Mouse (Mus musculus): ENCODE measurements at regions not wholly inside any gene's neighbourhood (a gene's known extent, or its start where the extent isn't known, plus 50 kb on each side); places are given as distances from the start of the nearest gene placed in this dataset.

DNA sequence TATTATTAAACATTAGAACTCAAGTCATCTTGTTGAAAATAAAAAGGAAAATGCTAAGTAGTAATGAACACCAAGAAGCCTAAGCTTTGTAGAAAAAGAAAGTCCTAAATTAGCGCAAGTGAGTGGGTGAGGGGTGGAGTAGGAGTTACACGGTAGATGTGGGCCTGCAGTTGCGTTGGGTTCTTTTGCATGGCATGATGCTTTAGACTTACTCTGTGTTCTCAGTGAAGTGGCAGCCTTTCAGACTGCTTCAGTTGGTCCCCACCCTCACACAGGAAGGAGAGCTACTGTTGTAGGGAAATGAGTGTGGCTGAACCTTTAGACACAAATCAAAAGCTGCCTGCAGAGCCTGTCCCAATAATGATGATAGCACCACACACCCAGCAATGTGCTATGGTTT, 336.9 kb downstream of the Nsun3 start:
- no peaks in the 10 kb centered on the region for H3K27me3 ChIP-seq (ENCODE audit: control insufficient read depth, insufficient read depth, low read length)
- H3K36me3 ChIP-seq (ENCODE audit: control insufficient read depth, insufficient read depth, low read length) = no peaks in the 10 kb centered on the region
- DNase-seq (no peak), ATAC-seq (ENCODE audit: low FRiP score, low TSS enrichment) (no peak)
- H3K4me2 ChIP-seq (ENCODE audit: low read length) = no peak overlapping the region
- H3K27ac ChIP-seq (replicated peaks; ENCODE audit: low read depth, low read length) = no peak overlapping the region
- H3K4me3 ChIP-seq (replicated peaks; ENCODE audit: low read depth, low read length) = no peak overlapping the region
- no peaks in the 10 kb centered on the region for H3K4me1 ChIP-seq (ENCODE audit: control insufficient read depth, insufficient read depth, low read length)
- 92% methylated on average over 3 of the region's 3 CpGs for WGBS
- no peaks in the 10 kb centered on the region for H3K9me3 ChIP-seq (ENCODE audit: control insufficient read depth, low read length)
- H3K9ac ChIP-seq (replicated peaks; ENCODE audit: low read length) = no peak overlapping the region

DNA sequence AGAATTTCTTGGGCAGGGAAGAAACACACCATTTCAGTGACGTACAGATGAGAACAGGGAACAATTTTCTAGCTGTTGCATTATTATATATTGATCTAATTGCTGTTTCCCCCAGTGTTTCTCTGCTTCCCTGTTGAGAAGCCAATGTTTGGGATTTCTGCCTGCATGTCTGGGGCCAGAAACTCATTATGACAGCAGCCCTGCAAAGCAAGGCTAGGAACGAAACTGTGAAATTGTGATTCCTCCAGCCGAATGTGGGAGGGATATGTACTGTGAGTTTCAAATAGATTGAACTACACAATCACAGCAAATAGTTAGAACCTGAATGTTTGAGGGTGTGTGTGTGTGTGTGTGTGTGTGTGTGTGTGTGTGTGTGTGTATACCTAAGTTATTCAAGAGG, 339.2 kb downstream of the Nsun3 start:
- 72% methylated on average over 3 of the region's 3 CpGs for whole genome bisulfite sequencing
- Histone ChIP-seq H3K36me3 (ENCODE audit: control insufficient read depth, insufficient read depth, low read length) (no peaks in the 10 kb centered on the region), H3K4me3 (replicated peaks; ENCODE audit: low read depth, low read length) (no peak overlapping the region), H3K9me3 (ENCODE audit: control insufficient read depth, low read length) (no peaks in the 10 kb centered on the region), H3K4me2 (ENCODE audit: low read length) (no peak overlapping the region), H3K27ac (replicated peaks; ENCODE audit: low read depth, low read length) (no peak overlapping the region), H3K9ac (replicated peaks; ENCODE audit: low read length) (no peak overlapping the region), H3K4me1 (ENCODE audit: control insufficient read depth, insufficient read depth, low read length) (no peaks in the 10 kb centered on the region), H3K27me3 (ENCODE audit: control insufficient read depth, insufficient read depth, low read length) (no peaks in the 10 kb centered on the region)
- no peak for ATAC-seq (ENCODE audit: low FRiP score, low TSS enrichment)
- no peak for DNase-seq

- WGBS = 81% methylated on average over 4 of the region's 4 CpGs
- Histone ChIP-seq H3K36me3 (ENCODE audit: control insufficient read depth, insufficient read depth, low read length) (no peaks in the 10 kb centered on the region), H3K9me3 (ENCODE audit: control insufficient read depth, low read length) (no peaks in the 10 kb centered on the region), H3K27ac (replicated peaks; ENCODE audit: low read depth, low read length) (no peak overlapping the region), H3K27me3 (ENCODE audit: control insufficient read depth, insufficient read depth, low read length) (no peaks in the 10 kb centered on the region), H3K4me2 (ENCODE audit: low read length) (no peak overlapping the region), H3K4me3 (replicated peaks; ENCODE audit: low read depth, low read length) (no peak overlapping the region), H3K4me1 (ENCODE audit: control insufficient read depth, insufficient read depth, low read length) (no peaks in the 10 kb centered on the region), H3K9ac (replicated peaks; ENCODE audit: low read length) (no peak overlapping the region)
- DNase-seq (no peak), ATAC-seq (ENCODE audit: low FRiP score, low TSS enrichment) (no peak)
Observed at GRCm38 (mm10) chr16:62441197-62441596, 345.4 kb downstream of the Nsun3 start.

DNA sequence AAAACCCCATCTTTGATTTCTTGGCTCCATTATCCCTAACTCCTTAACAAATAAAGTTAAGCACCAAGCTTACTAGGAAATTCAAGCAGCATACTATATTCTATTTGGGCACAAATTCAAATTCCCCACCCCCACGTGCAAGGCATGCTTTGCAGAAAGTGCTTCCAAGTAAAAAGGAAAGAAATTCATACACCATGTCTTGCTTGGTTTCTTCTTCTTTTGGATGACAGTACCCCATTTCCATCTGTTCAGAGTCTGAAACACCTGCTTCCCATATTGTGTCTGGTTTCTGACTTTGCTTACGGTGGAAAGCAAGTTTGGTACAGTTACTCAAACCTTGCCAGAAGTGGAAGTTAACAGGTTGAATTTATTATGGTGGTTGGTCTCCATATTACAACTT, 353.5 kb downstream of the Nsun3 start:
- ATAC-seq (ENCODE audit: low FRiP score, low TSS enrichment) (no peak), DNase-seq (no peak)
- H3K9me3 ChIP-seq (ENCODE audit: control insufficient read depth, low read length) = no peaks in the 10 kb centered on the region
- 81% methylated on average over 2 of the region's 2 CpGs for WGBS
- H3K4me3 ChIP-seq (replicated peaks; ENCODE audit: low read depth, low read length) = no peak overlapping the region
- no peak overlapping the region for H3K27ac ChIP-seq (replicated peaks; ENCODE audit: low read depth, low read length)
- no peak overlapping the region for H3K9ac ChIP-seq (replicated peaks; ENCODE audit: low read length)
- H3K4me2 ChIP-seq (ENCODE audit: low read length) = no peak overlapping the region
- no peaks in the 10 kb centered on the region for H3K4me1 ChIP-seq (ENCODE audit: control insufficient read depth, insufficient read depth, low read length)
- no peaks in the 10 kb centered on the region for H3K36me3 ChIP-seq (ENCODE audit: control insufficient read depth, insufficient read depth, low read length)
- H3K27me3 ChIP-seq (ENCODE audit: control insufficient read depth, insufficient read depth, low read length) = no peaks in the 10 kb centered on the region

DNA sequence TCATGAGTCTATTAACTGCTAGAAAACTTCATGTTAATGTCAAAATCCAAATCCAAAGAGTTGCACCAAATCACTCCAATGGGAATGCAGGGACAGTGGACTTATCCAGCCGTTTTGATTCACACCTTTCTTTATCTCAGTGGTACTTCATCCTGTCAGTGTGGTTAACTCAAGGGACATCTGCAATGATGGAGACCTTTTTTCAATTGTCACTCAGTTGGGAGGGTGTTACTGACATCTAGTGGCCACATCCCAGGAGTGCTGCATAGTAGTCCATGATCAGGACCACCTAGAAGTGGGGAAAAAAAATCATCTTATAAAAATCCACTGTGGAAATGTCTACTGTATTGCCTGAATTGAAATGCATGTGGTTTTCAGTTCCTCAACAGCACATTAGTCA, 372.1 kb downstream of the Nsun3 start:
- H3K9me3 ChIP-seq (ENCODE audit: control insufficient read depth, low read length) = no peaks in the 10 kb centered on the region
- DNase-seq (peak; percentile 77), ATAC-seq (ENCODE audit: low FRiP score, low TSS enrichment) (peak; percentile 55; the same call in 1 of the 2 replicates)
- H3K4me3 ChIP-seq (replicated peaks; ENCODE audit: low read depth, low read length) = no peak overlapping the region
- no peak overlapping the region for H3K27ac ChIP-seq (replicated peaks; ENCODE audit: low read depth, low read length)
- no peaks in the 10 kb centered on the region for H3K4me1 ChIP-seq (ENCODE audit: control insufficient read depth, insufficient read depth, low read length)
- no peaks in the 10 kb centered on the region for H3K27me3 ChIP-seq (ENCODE audit: control insufficient read depth, insufficient read depth, low read length)
- 26% methylated on average over 1 of the region's 1 CpGs for WGBS
- H3K36me3 ChIP-seq (ENCODE audit: control insufficient read depth, insufficient read depth, low read length) = no peaks in the 10 kb centered on the region
- no peak overlapping the region for H3K9ac ChIP-seq (replicated peaks; ENCODE audit: low read length)
- no peak overlapping the region for H3K4me2 ChIP-seq (ENCODE audit: low read length)

- no peak for ATAC-seq (ENCODE audit: low FRiP score, low TSS enrichment)
- H3K9me3 ChIP-seq (ENCODE audit: control insufficient read depth, low read length) = no peaks in the 10 kb centered on the region
- DNase-seq = no peak
Observed at GRCm38 (mm10) chr16:62407526-62408165, 379.0 kb downstream of the Nsun3 start.

DNA sequence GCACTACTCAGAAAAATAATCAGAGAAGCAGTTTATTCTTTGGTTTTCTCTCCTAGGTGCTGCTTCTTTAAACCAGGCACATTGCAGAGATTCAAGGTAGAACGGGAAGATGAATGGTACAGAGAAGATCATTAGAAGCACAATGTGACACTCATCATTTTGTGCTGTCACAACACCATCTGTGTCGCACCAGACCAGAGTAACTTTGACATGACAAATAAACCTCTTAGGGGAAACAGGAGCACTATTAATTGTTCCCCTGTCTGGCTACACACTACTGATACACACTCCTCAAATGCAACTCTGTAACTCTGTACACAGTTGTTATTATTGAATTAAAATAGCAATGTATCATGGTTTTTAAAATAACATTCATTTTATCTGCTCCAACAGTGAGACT, 380.2 kb downstream of the Nsun3 start:
- H3K4me1 ChIP-seq (ENCODE audit: control insufficient read depth, insufficient read depth, low read length) = no peaks in the 10 kb centered on the region
- 84% methylated on average over 2 of the region's 2 CpGs for WGBS
- H3K9ac ChIP-seq (replicated peaks; ENCODE audit: low read length) = no peak overlapping the region
- DNase-seq = no peak
- H3K4me3 ChIP-seq (replicated peaks; ENCODE audit: low read depth, low read length) = no peak overlapping the region
- H3K27ac ChIP-seq (replicated peaks; ENCODE audit: low read depth, low read length) = no peak overlapping the region
- no peak overlapping the region for H3K4me2 ChIP-seq (ENCODE audit: low read length)
- H3K9me3 ChIP-seq (ENCODE audit: control insufficient read depth, low read length) = no peaks in the 10 kb centered on the region
- ATAC-seq (ENCODE audit: low FRiP score, low TSS enrichment) = no peak
- no peaks in the 10 kb centered on the region for H3K36me3 ChIP-seq (ENCODE audit: control insufficient read depth, insufficient read depth, low read length)
- no peaks in the 10 kb centered on the region for H3K27me3 ChIP-seq (ENCODE audit: control insufficient read depth, insufficient read depth, low read length)

More at GRCm38 (mm10) chr16:62407526-62408165, 379.0 kb downstream of the Nsun3 start:
- H3K27me3 ChIP-seq (ENCODE audit: control insufficient read depth, insufficient read depth, low read length) = no peaks in the 10 kb centered on the region
- WGBS = 80% methylated on average over 3 of the region's 3 CpGs
- H3K9ac ChIP-seq (replicated peaks; ENCODE audit: low read length) = no peak overlapping the region
- H3K4me3 ChIP-seq (replicated peaks; ENCODE audit: low read depth, low read length) = no peak overlapping the region
- H3K4me2 ChIP-seq (ENCODE audit: low read length) = no peak overlapping the region
- no peak overlapping the region for H3K27ac ChIP-seq (replicated peaks; ENCODE audit: low read depth, low read length)
- H3K4me1 ChIP-seq (ENCODE audit: control insufficient read depth, insufficient read depth, low read length) = no peaks in the 10 kb centered on the region
- H3K36me3 ChIP-seq (ENCODE audit: control insufficient read depth, insufficient read depth, low read length) = no peaks in the 10 kb centered on the region

DNA sequence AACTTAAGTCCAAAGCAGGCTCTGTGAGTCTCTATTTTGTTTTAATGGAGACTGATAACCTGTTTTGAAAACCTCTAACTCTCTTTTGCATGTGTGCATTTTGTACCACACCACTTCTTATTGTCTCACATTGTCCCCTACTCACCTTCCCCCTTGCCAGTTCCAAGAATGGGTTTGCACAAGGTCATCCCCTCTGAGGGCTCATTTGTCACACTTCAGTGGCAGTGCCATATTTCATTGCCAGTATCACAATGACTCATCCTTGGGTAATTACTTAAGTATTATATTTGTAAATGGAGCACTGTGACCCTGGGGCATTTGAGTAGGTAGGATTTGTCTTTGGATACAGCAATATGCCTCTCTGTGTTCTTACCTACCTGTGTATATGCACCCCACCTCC, 429.3 kb downstream of the Nsun3 start:
- H3K4me1 ChIP-seq (ENCODE audit: control insufficient read depth, insufficient read depth, low read length) = 0 out of 2 replicates have a peak, but pooled peaks cover 7% of the 10 kb centered on the region
- no peak for ATAC-seq (ENCODE audit: low FRiP score, low TSS enrichment)
- no peak for DNase-seq
- no peaks in the 10 kb centered on the region for H3K9me3 ChIP-seq (ENCODE audit: control insufficient read depth, low read length)
- no peaks in the 10 kb centered on the region for H3K36me3 ChIP-seq (ENCODE audit: control insufficient read depth, insufficient read depth, low read length)
- no peak overlapping the region for H3K9ac ChIP-seq (replicated peaks; ENCODE audit: low read length)
- H3K27ac ChIP-seq (replicated peaks; ENCODE audit: low read depth, low read length) = no peak overlapping the region
- H3K4me3 ChIP-seq (replicated peaks; ENCODE audit: low read depth, low read length) = no peak overlapping the region
- H3K4me2 ChIP-seq (ENCODE audit: low read length) = no peak overlapping the region
- no peaks in the 10 kb centered on the region for H3K27me3 ChIP-seq (ENCODE audit: control insufficient read depth, insufficient read depth, low read length)

DNA sequence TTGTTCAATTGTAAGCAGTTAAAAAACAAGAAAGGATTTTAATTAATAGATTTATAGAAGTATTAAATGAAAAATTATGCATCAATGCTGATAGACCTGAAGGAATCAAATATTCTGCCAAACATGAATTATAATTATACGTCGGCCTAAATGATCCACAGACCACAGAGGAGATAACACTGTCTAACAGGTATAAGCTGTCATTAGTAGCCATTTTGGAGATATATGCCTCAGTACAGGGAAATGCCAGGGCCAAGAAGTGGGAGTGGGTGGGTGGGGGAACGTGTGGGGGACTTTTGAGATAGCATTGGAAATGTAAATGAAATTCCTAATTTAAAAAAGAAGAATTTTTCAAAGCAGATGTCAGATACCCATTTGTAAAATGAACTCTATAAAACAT, 430.3 kb downstream of the Nsun3 start:
- no peak overlapping the region for H3K4me3 ChIP-seq (replicated peaks; ENCODE audit: low read depth, low read length)
- no peaks in the 10 kb centered on the region for H3K36me3 ChIP-seq (ENCODE audit: control insufficient read depth, insufficient read depth, low read length)
- H3K9me3 ChIP-seq (ENCODE audit: control insufficient read depth, low read length) = no peaks in the 10 kb centered on the region
- no peak overlapping the region for H3K27ac ChIP-seq (replicated peaks; ENCODE audit: low read depth, low read length)
- DNase-seq (no peak), ATAC-seq (ENCODE audit: low FRiP score, low TSS enrichment) (no peak)
- H3K4me1 ChIP-seq (ENCODE audit: control insufficient read depth, insufficient read depth, low read length) = 0 out of 2 replicates have a peak, but pooled peaks cover 7% of the 10 kb centered on the region
- no peaks in the 10 kb centered on the region for H3K27me3 ChIP-seq (ENCODE audit: control insufficient read depth, insufficient read depth, low read length)
- no peak overlapping the region for H3K9ac ChIP-seq (replicated peaks; ENCODE audit: low read length)
- H3K4me2 ChIP-seq (ENCODE audit: low read length) = peak overlapping the region; percentile 43
- 73% methylated on average over 3 of the region's 3 CpGs for WGBS
